Mouse (Mus musculus): ENCODE results near the gene Palm3. TPM values are rescaled to one million over a fixed set of nuclear protein-coding genes. Genes with fewer than 3 reads are reported as not detected.
A peak's percentile ranks its signal among the peaks of the same experiment; 100 is the strongest.

The Palm3 gene
- polyA plus RNA-seq, 1 experiment = 0.89 TPM

DNA sequence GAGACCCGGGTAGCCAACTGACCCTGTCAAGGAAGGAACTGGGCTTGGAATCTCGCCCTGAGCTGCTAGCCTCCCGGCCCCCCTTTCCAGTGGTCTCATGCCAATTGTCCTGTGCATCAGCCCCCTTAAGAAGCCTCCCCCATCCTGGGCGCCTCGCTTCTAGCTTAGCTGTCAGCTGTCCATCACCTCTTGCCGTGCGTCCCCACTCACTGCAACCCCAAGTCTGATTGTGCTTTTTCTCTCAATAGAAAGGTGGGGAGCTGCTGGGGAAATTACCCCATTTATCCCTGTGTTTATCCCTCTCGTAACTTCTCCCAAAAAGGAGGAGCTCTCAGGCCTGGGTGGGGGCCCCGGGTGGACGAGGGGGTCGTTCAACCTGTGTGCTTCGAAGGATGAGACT, 25.3 kb upstream of the Palm3 start:
- no peak overlapping the region for H3K4me3 ChIP-seq (replicated peaks; ENCODE audit: extremely low read depth, low read depth, low read length)
- TF ChIP-seq CTCF (IDR thresholded peaks at IDR 0.05; ENCODE audit: insufficient read depth, low read length) = no peak
- no peak for TF ChIP-seq POLR2A (IDR thresholded peaks at IDR 0.05; ENCODE audit: borderline replicate concordance, extremely low read depth, low read depth, low read length)
- no peak for DNase-seq
- peaks cover 6% of the 10 kb centered on the region; the same call in 1 of the 2 replicates for H3K4me1 ChIP-seq (ENCODE audit: control insufficient read depth, insufficient read depth, low read length)
- WGBS = 30% methylated on average over 12 of the region's 12 CpGs

DNA sequence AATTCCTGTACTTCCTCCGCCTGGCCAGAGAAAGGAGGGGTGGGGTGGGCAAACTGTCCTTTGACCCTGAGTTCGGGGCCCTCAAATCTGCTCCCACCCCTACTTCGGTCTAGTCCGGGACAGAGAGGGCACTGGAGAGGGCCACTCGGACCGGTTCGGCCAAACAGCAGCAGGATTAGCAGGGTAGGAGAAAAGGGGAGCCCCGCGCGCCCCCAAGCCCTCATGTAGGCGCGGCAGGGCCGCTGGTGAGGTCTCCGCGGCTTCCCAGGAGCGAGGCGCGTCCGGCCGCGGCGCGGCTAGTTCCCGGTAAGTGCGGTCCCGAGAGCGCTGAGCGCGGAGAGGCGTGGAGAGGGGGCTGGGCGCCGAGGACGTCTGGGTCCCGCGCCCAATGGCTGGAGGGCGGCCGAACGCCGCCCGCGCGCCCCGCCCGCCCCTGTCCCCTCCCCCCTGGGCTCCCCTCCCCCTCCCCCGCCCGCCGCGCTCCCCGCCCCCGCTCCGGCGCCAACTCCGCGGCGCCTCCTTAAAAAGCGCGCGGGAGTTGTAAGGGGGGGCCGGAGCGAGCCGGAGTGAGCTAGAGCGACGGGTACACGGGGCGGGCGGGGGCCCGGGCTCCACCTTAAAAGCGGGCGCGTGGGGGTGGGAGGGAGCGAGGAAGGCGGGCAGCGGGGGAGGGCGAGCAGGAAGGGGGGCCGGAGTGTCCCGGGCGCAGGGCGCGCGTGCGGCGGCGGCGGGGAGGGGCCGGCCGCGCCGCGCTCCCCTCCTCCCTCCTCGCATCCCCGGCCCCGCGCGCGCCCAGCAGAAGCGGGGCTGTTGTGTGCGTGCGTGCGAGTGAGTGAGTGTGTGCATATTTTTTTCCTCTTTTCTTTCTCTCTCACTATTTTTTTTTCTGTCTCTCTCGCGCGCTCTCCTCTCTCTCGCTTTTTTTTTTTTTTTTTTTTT, 24.4 kb upstream of the Palm3 start:
- TF ChIP-seq CTCF (IDR thresholded peaks at IDR 0.05; ENCODE audit: insufficient read depth, low read length) (no peak), POLR2A (IDR thresholded peaks at IDR 0.05; ENCODE audit: borderline replicate concordance, extremely low read depth, low read depth, low read length) (peak; percentile 73; the same call in 1 of the 2 replicates)
- under 1% methylated on average over 78 of the region's 103 CpGs for WGBS
- peak; percentile 89 for DNase-seq
- peaks cover 6% of the 10 kb centered on the region; the same call in 1 of the 2 replicates for H3K4me1 ChIP-seq (ENCODE audit: control insufficient read depth, insufficient read depth, low read length)
- peak overlapping the region; percentile 88 for H3K4me3 ChIP-seq (replicated peaks; ENCODE audit: extremely low read depth, low read depth, low read length)

DNA sequence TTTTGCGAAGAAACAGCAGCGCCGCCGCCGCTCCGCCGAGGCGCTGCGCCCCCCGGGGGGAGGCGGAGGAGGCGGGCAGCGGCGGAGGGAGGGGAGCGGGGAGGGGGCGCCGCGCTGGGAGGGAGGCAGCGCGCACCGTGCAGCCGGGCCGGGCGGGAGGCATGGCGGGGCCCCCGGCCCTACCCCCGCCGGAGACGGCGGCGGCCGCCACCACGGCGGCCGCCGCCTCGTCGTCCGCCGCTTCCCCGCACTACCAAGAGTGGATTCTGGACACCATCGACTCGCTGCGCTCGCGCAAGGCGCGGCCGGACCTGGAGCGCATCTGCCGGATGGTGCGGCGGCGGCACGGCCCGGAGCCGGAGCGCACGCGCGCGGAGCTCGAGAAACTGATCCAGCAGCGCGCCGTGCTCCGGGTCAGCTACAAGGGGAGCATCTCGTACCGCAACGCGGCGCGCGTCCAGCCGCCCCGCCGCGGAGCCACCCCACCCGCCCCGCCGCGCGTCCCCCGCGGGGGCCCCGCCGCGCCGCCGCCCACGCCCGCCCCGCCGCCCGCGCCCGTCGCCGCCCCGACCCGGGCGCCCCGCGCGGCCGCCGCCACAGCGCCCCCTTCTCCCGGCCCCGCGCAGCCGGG, 23.6 kb upstream of the Palm3 start, which contains the start of gene Samd1:
Gene Samd1 (plus strand): TSS at position 162 of the 631 bp plus-strand sequence.
- peak; percentile 59 for DNase-seq
- Histone ChIP-seq H3K4me3 (replicated peaks; ENCODE audit: extremely low read depth, low read depth, low read length) (peak within 1 kb of the TSS; percentile 88), H3K4me1 (ENCODE audit: control insufficient read depth, insufficient read depth, low read length) (peaks cover 6% of the 10 kb centered on the region; the same call in 1 of the 2 replicates)
- TF ChIP-seq CTCF (IDR thresholded peaks at IDR 0.05; ENCODE audit: insufficient read depth, low read length) (no peak), POLR2A (IDR thresholded peaks at IDR 0.05; ENCODE audit: borderline replicate concordance, extremely low read depth, low read depth, low read length) (no peak)
- 11% methylated on average over 110 of the region's 112 CpGs for WGBS

DNA sequence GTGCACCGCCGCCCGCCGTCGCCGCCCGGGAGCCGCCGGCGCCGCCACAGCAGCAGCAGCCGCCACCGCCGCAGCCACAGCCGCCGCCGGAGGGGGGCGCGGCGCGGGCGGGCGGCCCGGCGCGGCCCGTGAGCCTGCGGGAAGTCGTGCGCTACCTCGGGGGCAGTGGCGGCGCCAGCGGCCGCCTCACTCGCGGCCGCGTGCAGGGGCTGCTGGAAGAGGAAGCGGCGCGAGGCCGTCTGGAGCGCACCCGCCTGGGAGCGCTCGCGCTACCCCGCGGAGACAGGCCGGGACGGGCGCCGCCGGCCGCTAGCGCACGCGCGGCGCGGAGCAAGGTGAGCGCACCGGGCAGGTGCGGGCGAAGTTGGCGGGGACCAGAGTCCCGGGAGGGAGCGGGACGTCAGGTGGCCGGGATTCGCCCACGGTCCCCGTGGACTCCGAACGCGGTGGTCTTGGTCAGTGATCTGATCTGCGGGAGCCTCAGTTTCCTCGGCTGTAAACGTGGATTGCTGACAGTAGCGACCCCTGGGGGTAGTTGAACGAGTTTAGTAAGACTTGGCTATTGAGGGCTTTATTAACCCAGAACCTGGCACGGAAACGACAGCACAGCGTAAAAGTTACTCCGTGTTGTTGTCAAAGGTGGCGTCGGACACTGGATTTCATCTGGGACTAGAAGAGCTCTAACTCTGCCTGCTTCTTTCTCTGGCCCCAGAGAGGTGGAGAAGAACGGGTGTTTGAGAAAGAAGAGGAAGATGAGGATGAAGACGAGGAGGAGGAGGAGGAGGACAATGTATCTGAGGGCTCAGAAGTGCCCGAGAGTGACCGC, 22.8 kb upstream of the Palm3 start:
- WGBS = 8% methylated on average over 92 of the region's 92 CpGs
- peak; percentile 67 for DNase-seq
- Histone ChIP-seq H3K4me1 (ENCODE audit: control insufficient read depth, insufficient read depth, low read length) (peaks cover 6% of the 10 kb centered on the region; the same call in 1 of the 2 replicates), H3K4me3 (replicated peaks; ENCODE audit: extremely low read depth, low read depth, low read length) (peak overlapping the region; percentile 65)
- no peak for TF ChIP-seq POLR2A (IDR thresholded peaks at IDR 0.05; ENCODE audit: borderline replicate concordance, extremely low read depth, low read depth, low read length)
- TF ChIP-seq CTCF (IDR thresholded peaks at IDR 0.05; ENCODE audit: insufficient read depth, low read length) = peak; percentile 21; the same call in 1 of the 2 replicates

DNA sequence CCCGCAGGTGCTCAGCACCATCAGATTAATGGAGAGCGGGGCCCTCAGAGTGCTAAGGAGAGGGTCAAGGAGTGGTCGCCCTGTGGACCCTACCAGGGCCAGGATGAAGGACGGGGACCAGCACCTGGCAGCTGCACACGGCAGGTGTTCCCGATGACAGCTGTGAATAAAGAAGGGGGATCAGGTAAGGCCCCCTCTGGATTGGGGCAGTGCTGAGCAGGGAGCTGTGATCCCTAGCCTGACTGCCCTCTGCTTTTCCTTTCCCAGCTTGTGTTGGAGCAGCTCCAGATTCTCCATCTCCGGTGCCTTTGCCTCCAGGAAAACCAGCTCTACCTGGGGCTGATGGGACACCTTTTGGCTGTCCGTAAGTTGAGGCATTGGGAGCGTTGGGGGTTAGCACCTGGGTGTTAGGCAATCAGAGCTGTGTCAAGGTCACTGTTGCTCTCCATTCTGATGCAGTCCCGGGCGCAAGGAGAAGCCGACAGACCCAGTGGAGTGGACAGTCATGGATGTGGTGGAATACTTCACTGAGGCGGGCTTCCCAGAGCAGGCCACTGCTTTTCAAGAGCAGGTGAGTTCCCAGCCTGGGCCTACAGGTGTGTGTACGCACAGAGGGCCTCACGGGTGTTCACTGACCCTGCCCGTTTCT, 22.1 kb upstream of the Palm3 start:
- Histone ChIP-seq H3K4me1 (ENCODE audit: control insufficient read depth, insufficient read depth, low read length) (peaks cover 6% of the 10 kb centered on the region; the same call in 1 of the 2 replicates), H3K4me3 (replicated peaks; ENCODE audit: extremely low read depth, low read depth, low read length) (no peak overlapping the region)
- 73% methylated on average over 16 of the region's 16 CpGs for WGBS
- TF ChIP-seq POLR2A (IDR thresholded peaks at IDR 0.05; ENCODE audit: borderline replicate concordance, extremely low read depth, low read depth, low read length) = no peak
- no peak for TF ChIP-seq CTCF (IDR thresholded peaks at IDR 0.05; ENCODE audit: insufficient read depth, low read length)
- no peak for DNase-seq

DNA sequence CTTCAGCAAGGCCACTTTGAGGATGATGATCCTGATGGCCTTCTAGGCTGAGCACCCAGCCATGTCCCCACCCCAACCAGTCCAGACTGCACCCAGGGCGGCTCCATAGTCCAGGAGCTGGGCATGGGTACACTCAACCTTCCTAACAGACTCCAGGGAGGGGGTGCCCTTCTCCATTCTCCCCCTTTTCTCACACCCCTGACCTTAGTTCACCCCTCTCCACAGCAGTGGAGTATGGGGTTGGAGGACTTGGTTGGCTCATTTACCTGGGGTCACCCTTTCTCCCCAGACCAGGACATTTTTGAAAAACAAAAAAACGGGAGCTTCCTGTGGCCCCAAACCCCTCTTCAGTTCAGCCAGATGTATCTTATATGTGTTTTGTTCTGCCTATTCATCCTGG, 21.4 kb upstream of the Palm3 start:
- 93% methylated on average over 2 of the region's 2 CpGs for WGBS
- no peak for DNase-seq
- Histone ChIP-seq H3K4me3 (replicated peaks; ENCODE audit: extremely low read depth, low read depth, low read length) (no peak overlapping the region), H3K4me1 (ENCODE audit: control insufficient read depth, insufficient read depth, low read length) (peaks cover 6% of the 10 kb centered on the region; the same call in 1 of the 2 replicates)
- TF ChIP-seq CTCF (IDR thresholded peaks at IDR 0.05; ENCODE audit: insufficient read depth, low read length) (no peak), POLR2A (IDR thresholded peaks at IDR 0.05; ENCODE audit: borderline replicate concordance, extremely low read depth, low read depth, low read length) (no peak)

DNA sequence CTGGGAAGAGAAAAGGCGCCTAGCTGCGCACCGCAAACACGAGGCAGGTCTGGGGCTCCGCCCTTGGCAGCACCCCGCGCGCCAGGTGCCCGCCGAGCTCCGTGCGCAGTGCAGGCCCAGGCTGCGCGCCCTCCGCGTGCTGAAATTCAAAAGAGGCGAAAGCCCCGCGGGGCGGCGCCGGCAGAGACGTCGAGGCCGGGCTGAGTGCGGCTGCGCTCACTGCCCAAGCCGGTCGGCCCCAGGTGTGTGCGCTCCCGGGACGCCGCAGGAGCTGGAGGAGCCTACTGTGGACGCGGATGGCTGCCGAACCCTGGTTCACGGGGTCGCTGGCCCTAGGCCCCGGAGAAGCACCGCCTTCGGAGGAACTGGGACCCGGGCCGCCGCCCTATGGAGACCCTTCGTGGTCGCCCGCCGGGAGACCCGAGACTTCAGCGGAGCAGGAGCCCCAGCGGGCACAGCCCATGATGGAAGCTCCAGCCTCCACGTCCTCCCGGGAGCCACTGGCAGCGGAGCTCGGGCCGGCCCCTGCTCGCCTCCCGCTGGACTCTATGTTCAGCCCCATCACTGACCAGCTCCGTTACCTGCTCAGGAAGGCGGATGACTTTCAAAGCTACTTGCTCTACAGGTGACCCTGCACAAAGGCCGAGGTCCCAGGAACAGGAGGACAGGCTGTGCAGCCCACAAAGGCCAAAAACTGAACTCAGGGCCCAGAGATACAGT, 19.8 kb upstream of the Palm3 start, which contains the start of gene 1700067K01Rik:
Gene 1700067K01Rik (plus strand): TSS at position 222 of the 720 bp plus-strand sequence.
- no peak within 1 kb of the TSS for H3K4me3 ChIP-seq (replicated peaks; ENCODE audit: extremely low read depth, low read depth, low read length)
- WGBS = 63% methylated on average over 58 of the region's 61 CpGs
- H3K4me1 ChIP-seq (ENCODE audit: control insufficient read depth, insufficient read depth, low read length) = peaks cover 6% of the 10 kb centered on the region; the same call in 1 of the 2 replicates
- TF ChIP-seq POLR2A (IDR thresholded peaks at IDR 0.05; ENCODE audit: borderline replicate concordance, extremely low read depth, low read depth, low read length) = no peak
- TF ChIP-seq CTCF (IDR thresholded peaks at IDR 0.05; ENCODE audit: insufficient read depth, low read length) = no peak
- DNase-seq = no peak
